Mouse (Mus musculus) midbrain, embryonic 15.5 days (tissue): ENCODE measurements around the gene Numa1. TPM values are rescaled to one million over a fixed set of nuclear protein-coding genes. Genes with fewer than 3 reads are reported as not detected.
"Not testable (repeated sequence)": the region's sequence is repeated elsewhere in the genome, so short reads cannot be mapped to it uniquely, and the experiment has no call there.

Experiments
- ATAC-seq: fragments of 200-750 bp; cut with Nextera tagmentation; replicated peaks from 2 replicates; pipeline ENCODE4 v1.8.0; 2017; ENCODE audit warnings: moderate TSS enrichment
- H3K27ac ChIP-seq: fragments of 300-500 bp; sonication (generic); 2 replicates; pipeline ENCODE4 v1.5.1; 2015; ENCODE audit warnings: mild to moderate bottlenecking, inconsistent platforms
- H3K27me3 ChIP-seq: fragments of 300-500 bp; sonication (generic); replicated peaks from 2 replicates; pipeline ENCODE4 v1.6.1; 2015; ENCODE audit warnings: inconsistent platforms
- H3K36me3 ChIP-seq: fragments of 300-500 bp; sonication (generic); replicated peaks from 2 replicates; pipeline ENCODE4 v1.6.1; 2015; ENCODE audit warnings: inconsistent platforms
- H3K4me1 ChIP-seq: fragments of 300-500 bp; sonication (generic); 2 replicates; pipeline ENCODE4 v1.6.1; 2015; ENCODE audit warnings: inconsistent platforms
- H3K4me2 ChIP-seq: fragments of 300-500 bp; sonication (generic); 2 replicates; pipeline ENCODE4 v1.6.1; 2015; ENCODE audit warnings: inconsistent platforms, mild to moderate bottlenecking, moderate library complexity
- H3K4me3 ChIP-seq: fragments of 300-500 bp; sonication (generic); 2 replicates; pipeline ENCODE4 v1.5.1; 2015; ENCODE audit warnings: mild to moderate bottlenecking, inconsistent platforms
- H3K9ac ChIP-seq: fragments of 300-500 bp; sonication (generic); 2 replicates; pipeline ENCODE4 v1.6.1; 2015; ENCODE audit warnings: mild to moderate bottlenecking, inconsistent platforms
- H3K9me3 ChIP-seq: fragments of 300-500 bp; sonication (generic); 2 replicates; pipeline ENCODE4 v1.6.1; 2016; ENCODE audit warnings: inconsistent platforms
- WGBS: fragments of 180-500 bp; shearing (Covaris S2); methylation state at CpG from one replicate; pipeline ENCODE4 v1.1.7; 2015; ENCODE audit warnings: mixed read lengths; 5-methylcytosine and 5-hydroxymethylcytosine counted together
- polyA plus RNA-seq: library from polyadenylated mRNA; unstranded; fragments of >200 nt; fragmentation: Nextera tagmentation; extraction: Ambion mirVana; gene quantifications from 2 replicates; pipeline ENCODE4 v1.2.1, GENCODE M21; 2015

The Numa1 gene
- polyA plus RNA-seq, 1 experiment from 2014 or later, result 53.1 TPM

DNA sequence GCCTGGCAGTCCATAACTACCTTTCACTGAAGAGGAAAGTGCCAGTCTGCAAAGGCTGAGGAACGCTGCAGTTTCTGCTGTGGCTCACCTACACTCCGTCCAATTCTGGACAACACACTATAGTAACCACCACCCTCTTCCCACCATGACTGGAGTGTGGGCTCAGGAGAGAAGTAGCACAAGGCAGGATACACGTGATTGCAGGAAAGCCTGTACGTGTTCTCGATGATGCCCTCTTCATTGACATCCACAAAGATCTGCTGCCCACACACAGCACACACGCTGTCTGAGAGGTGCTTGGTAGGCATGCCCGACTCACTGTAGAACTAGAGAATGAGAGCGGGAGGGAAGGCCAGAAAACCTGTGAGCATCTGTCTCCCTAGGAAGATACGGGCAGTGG, 89.9 kb downstream of the Numa1 start:
- no peaks in the 10 kb centered on the region for H3K4me1 ChIP-seq
- no peak overlapping the region for H3K27ac ChIP-seq
- no peaks in the 10 kb centered on the region for H3K27me3 ChIP-seq
- H3K9me3 ChIP-seq, result no peaks in the 10 kb centered on the region
- no peak overlapping the region for H3K4me3 ChIP-seq
- no peak overlapping the region for H3K4me2 ChIP-seq
- no peak for ATAC-seq
- 97% methylated on average over 9 of the region's 9 CpGs for WGBS
- H3K9ac ChIP-seq, result no peak overlapping the region
- peaks cover 34% of the 10 kb centered on the region for H3K36me3 ChIP-seq

- Histone ChIP-seq H3K27me3 (no peaks in the 10 kb centered on the region), H3K9ac (no peak overlapping the region), H3K4me2 (no peak overlapping the region), H3K36me3 (peaks cover 38% of the 10 kb centered on the region), H3K9me3 (no peaks in the 10 kb centered on the region), H3K4me1 (no peaks in the 10 kb centered on the region), H3K4me3 (no peak overlapping the region), H3K27ac (no peak overlapping the region)
- no peak for ATAC-seq
- 78% methylated on average over 2 of the region's 2 CpGs for WGBS
Observed at GRCm38 (mm10) chr7:102025187-102026119, 91.5 kb downstream of the Numa1 start.

DNA sequence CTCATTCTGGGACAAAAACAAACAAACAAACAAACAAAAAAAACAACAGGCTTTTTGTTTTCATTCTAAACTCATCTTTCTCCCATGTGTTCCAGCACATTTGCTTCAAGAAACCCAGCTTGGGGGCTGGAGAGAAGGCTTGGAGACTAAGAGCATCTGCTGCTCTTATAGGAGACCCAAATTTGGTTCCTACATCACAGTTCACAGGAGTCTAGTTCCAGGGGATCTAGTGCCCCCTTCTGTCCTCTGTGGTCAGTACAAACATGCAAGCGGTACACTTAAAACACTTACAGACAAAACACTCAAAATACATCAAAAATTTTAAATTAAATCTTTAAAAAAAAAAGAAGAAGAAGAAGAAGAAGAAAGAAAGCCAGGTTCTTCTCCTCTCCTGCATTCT, 101.0 kb downstream of the Numa1 start:
- H3K27ac ChIP-seq, result no peak overlapping the region
- no peaks in the 10 kb centered on the region for H3K27me3 ChIP-seq
- no peaks in the 10 kb centered on the region for H3K9me3 ChIP-seq
- H3K4me1 ChIP-seq, result no peaks in the 10 kb centered on the region
- H3K9ac ChIP-seq, result no peak overlapping the region
- WGBS, result 95% methylated on average over 1 of the region's 1 CpGs
- H3K4me3 ChIP-seq, result no peak overlapping the region
- no peak for ATAC-seq
- H3K4me2 ChIP-seq, result no peak overlapping the region
- peaks cover 44% of the 10 kb centered on the region for H3K36me3 ChIP-seq

DNA sequence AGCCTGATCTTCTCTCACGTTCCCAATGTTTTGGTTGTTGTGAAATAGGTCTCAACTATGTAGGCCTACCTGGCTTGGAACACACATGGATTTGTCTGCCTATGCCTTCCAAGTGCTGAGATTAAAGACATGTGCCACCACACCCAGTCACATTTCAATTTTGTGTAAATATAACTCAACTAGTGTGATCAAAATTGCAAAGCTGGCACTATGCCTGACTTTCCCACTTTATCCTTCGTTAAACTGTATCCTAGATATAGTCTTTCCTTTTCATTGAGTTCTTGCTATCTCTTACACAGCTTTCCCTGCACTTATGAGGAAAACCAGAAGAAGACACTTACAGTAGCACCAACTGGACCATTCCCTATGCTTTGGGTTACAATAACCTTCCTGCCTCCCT, 101.6 kb downstream of the Numa1 start:
- Histone ChIP-seq H3K4me2 (no peak overlapping the region), H3K4me1 (no peaks in the 10 kb centered on the region), H3K4me3 (no peak overlapping the region), H3K36me3 (peaks cover 44% of the 10 kb centered on the region), H3K9ac (no peak overlapping the region), H3K9me3 (no peaks in the 10 kb centered on the region), H3K27me3 (no peaks in the 10 kb centered on the region), H3K27ac (no peak overlapping the region)
- 91% methylated on average over 2 of the region's 2 CpGs for WGBS
- no peak for ATAC-seq

DNA sequence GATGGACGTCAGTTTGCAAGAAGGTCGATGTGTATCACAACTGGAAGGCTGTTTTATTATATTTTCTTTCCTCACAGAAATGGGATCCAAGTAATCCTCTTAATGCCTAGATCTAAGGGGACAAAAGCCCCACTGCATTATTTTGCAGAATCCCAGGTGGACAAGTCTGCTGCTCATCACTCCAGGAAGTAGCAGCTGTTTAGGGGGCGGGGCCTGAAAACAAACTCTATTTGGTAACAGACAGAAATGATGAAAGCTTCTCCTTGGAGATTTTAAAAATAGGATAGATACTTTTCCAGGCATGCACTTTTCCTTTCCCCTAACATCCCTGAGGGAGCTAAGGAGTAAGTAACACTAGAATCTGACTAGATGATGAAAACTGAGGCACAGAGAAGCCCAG, 103.4 kb downstream of the Numa1 start:
- 93% methylated on average over 3 of the region's 3 CpGs for WGBS
- H3K27me3 ChIP-seq, result no peaks in the 10 kb centered on the region

GRCm38 (mm10) chr7:102042314-102042713, 108.4 kb downstream of the Numa1 start:
- Histone ChIP-seq H3K4me1 (no peaks in the 10 kb centered on the region), H3K9ac (no peak overlapping the region), H3K36me3 (peaks cover 17% of the 10 kb centered on the region), H3K4me3 (no peak overlapping the region), H3K9me3 (no peaks in the 10 kb centered on the region), H3K4me2 (no peak overlapping the region), H3K27ac (no peak overlapping the region), H3K27me3 (no peaks in the 10 kb centered on the region)
- WGBS, result 85% methylated on average over 2 of the region's 2 CpGs
- no peak for ATAC-seq

More for the DNA sequence above, 103.4 kb downstream of the Numa1 start:
- ATAC-seq, result no peak
- Histone ChIP-seq H3K4me2 (no peak overlapping the region), H3K36me3 (peaks cover 38% of the 10 kb centered on the region), H3K4me1 (no peaks in the 10 kb centered on the region), H3K9ac (no peak overlapping the region), H3K4me3 (no peak overlapping the region), H3K9me3 (no peaks in the 10 kb centered on the region), H3K27ac (no peak overlapping the region)

GRCm38 (mm10) chr7:102048524-102048923, 114.6 kb downstream of the Numa1 start:
- H3K4me2 ChIP-seq, H3K9me3 ChIP-seq, H3K4me1 ChIP-seq, H3K27ac ChIP-seq, H3K4me3 ChIP-seq, H3K27me3 ChIP-seq, ATAC-seq, H3K36me3 ChIP-seq, H3K9ac ChIP-seq: not testable (repeated sequence)

GRCm38 (mm10) chr7:102061353-102061752, 127.4 kb downstream of the Numa1 start:
- no peaks in the 10 kb centered on the region for H3K27me3 ChIP-seq
- H3K4me3 ChIP-seq, result no peak overlapping the region
- 96% methylated on average over 3 of the region's 3 CpGs for WGBS
- no peak overlapping the region for H3K9ac ChIP-seq
- no peak overlapping the region for H3K27ac ChIP-seq
- H3K4me1 ChIP-seq, result peaks cover 32% of the 10 kb centered on the region
- ATAC-seq, result no peak
- 0 out of 2 replicates have a peak, but pooled peaks cover 10% of the 10 kb centered on the region for H3K36me3 ChIP-seq
- no peak overlapping the region for H3K4me2 ChIP-seq
- H3K9me3 ChIP-seq, result no peaks in the 10 kb centered on the region

DNA sequence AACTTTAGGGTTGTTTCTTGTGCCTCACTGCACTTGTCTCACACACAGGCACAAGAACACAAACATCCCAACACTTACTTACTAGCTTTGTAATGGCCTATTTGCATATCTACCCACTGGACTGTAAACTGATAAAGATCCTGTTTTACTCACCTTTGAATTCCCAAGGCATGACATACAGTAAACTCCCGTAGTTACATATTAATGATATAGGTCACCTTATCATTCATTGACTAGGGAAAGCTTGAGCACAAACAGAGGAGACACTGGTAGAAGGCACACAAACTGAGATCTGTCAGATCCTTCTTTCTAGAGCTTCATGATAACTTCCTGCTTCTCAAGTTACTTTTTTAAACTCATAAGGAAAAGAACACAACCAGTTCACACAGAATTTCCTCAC, 128.3 kb downstream of the Numa1 start:
- Histone ChIP-seq H3K4me2 (no peak overlapping the region), H3K9me3 (no peaks in the 10 kb centered on the region), H3K27me3 (no peaks in the 10 kb centered on the region), H3K4me3 (no peak overlapping the region), H3K36me3 (0 out of 2 replicates have a peak, but pooled peaks cover 6% of the 10 kb centered on the region), H3K4me1 (peaks cover 36% of the 10 kb centered on the region), H3K27ac (no peak overlapping the region), H3K9ac (no peak overlapping the region)
- no peak for ATAC-seq
- WGBS, result 93% methylated on average over 1 of the region's 1 CpGs

GRCm38 (mm10) chr7:102063891-102064290, 130.0 kb downstream of the Numa1 start:
- H3K9ac ChIP-seq, result no peak overlapping the region
- 90% methylated on average over 9 of the region's 9 CpGs for WGBS
- H3K4me3 ChIP-seq, result peak overlapping the region; percentile 77
- ATAC-seq, result no peak
- peak overlapping the region; percentile 69 for H3K4me2 ChIP-seq
- H3K36me3 ChIP-seq, result 0 out of 2 replicates have a peak, but pooled peaks cover 5% of the 10 kb centered on the region
- no peaks in the 10 kb centered on the region for H3K27me3 ChIP-seq
- no peaks in the 10 kb centered on the region for H3K9me3 ChIP-seq
- no peak overlapping the region for H3K27ac ChIP-seq
- H3K4me1 ChIP-seq, result peaks cover 36% of the 10 kb centered on the region

Other genes with a start within 250 kb of the Numa1 start
- 0.10 and 0.55 TPM in 2 replicates for gene Phox2a, start 115.8 kb upstream of the Numa1 start, polyA plus RNA-seq
- 11.5 and 14.9 TPM in 2 replicates for gene Inppl1, start 95.9 kb upstream of the Numa1 start, polyA plus RNA-seq
- 2.3 and 2.8 TPM in 2 replicates for gene Folr2, start 76.9 kb upstream of the Numa1 start, polyA plus RNA-seq
- 76.9 and 78.1 TPM in 2 replicates for gene Anapc15, start 70.4 kb upstream of the Numa1 start, polyA plus RNA-seq
- gene Folr1, start 63.3 kb upstream of the Numa1 start, polyA plus RNA-seq, result 17.4 and 18.8 TPM in 2 replicates
- 154 and 164 TPM in 2 replicates for gene Lamtor1, start 28.2 kb upstream of the Numa1 start, polyA plus RNA-seq
- gene Tomt, start 27.8 kb upstream of the Numa1 start, polyA plus RNA-seq, result 0.29 and 0.54 TPM in 2 replicates
- 9.1 and 11.4 TPM in 2 replicates for gene Lrrc51, start 216 bp upstream of the Numa1 start, polyA plus RNA-seq
- 4.6 and 6.3 TPM in 2 replicates for gene Il18bp, start 84.6 kb downstream of the Numa1 start, polyA plus RNA-seq
- 33.7 and 34.2 TPM in 2 replicates for gene Rnf121, start 131.4 kb downstream of the Numa1 start, polyA plus RNA-seq
- gene Xndc1, start 131.4 kb downstream of the Numa1 start, polyA plus RNA-seq, result 29.6 and 29.8 TPM in 2 replicates
- gene Xntrpc, start 131.6 kb downstream of the Numa1 start, polyA plus RNA-seq, result 1.00 and 1.3 TPM in 2 replicates
- not detected in 2 replicates for gene Trpc2, start 149.0 kb downstream of the Numa1 start, polyA plus RNA-seq
- 0.36 and 0.37 TPM in 2 replicates for gene Art1, start 167.6 kb downstream of the Numa1 start, polyA plus RNA-seq
- gene Art5, start 175.4 kb downstream of the Numa1 start, polyA plus RNA-seq, result 0.34 and 0.65 TPM in 2 replicates
- not detected in 2 replicates for gene Chrna10, start 182.7 kb downstream of the Numa1 start, polyA plus RNA-seq